Mouse (Mus musculus) Patski (cell line): ENCODE measurements around the gene Crnkl1. TPM values are rescaled to one million over a fixed set of nuclear protein-coding genes. Genes with fewer than 3 reads are reported as not detected.
A peak's percentile ranks its signal among the peaks of the same experiment; 100 is the strongest.

ENCODE experiments used
- ATAC-seq: fragments of 100-300 bp; one replicate; pipeline ENCODE4 v1.8.0; 2021
- CTCF ChIA-PET: fragments of 350-600 bp; sonication (Branson Sonifier 250); formaldehyde crosslinking; loops from one replicate; lab custom pipeline; 2022; ENCODE audit warnings: inconsistent platforms; lab: Charles Lee
- POLR2A ChIA-PET: fragments of 350-600 bp; sonication (Branson Sonifier 250); formaldehyde crosslinking; loops from one replicate; lab custom pipeline; 2022; ENCODE audit warnings: antibody characterized with exemption, inconsistent platforms; lab: Charles Lee
- DNase-seq: peaks from one replicate; pipeline ENCODE4 v3.0.0-alpha.2; 2011; ENCODE audit warnings: low read depth, low spot score
- H3K27me3 ChIP-seq: fragments of 371-371 bp; one replicate; pipeline ENCODE4 v1.5.1; 2021
- CTCF ChIP-seq: fragments of 100-300 bp; IDR thresholded peaks from one replicate; pipeline ENCODE4 v1.5.1; 2021
- in situ Hi-C: fragments of 300-500 bp; cut with MboI; formaldehyde crosslinking; loops from 3 replicates; pipeline ENCODE4 v1.11.1; 2018; ENCODE audit warnings: low pct_unique_long_range_greater_than_20kb, mixed read lengths
- polyA plus RNA-seq: library from polyadenylated mRNA; unstranded; gene quantifications from one replicate; pipeline ENCODE4 v1.2.3, GENCODE M21; 2021

Gene Crnkl1
- polyA plus RNA-seq, 1 experiment from 2014 or later, result 26.1 TPM

- no peak for DNase-seq
- H3K27me3 ChIP-seq, result no peaks in the 10 kb centered on the region
- no peak for ATAC-seq
- CTCF ChIA-PET, result interaction anchor here (0.7 to 1.6 kb wide), 7 partner anchors 9 to 516 kb away, joined by 3 to 6 read pairs (median 3); no protein-coding TSS in a partner anchor
- in situ Hi-C loops, result loop anchor here (10.0 kb wide), 2 partner anchors 257 to 427 kb away; no protein-coding TSS in a partner anchor
- TF ChIP-seq CTCF, result no peak
- POLR2A ChIA-PET, result no interaction called here
Observed at GRCm38 (mm10) chr2:145958097-145958496, 23.3 kb upstream of the Crnkl1 start.

GRCm38 (mm10) chr2:145957450-145957849 lies 22.6 kb upstream of the Crnkl1 start:
- peak; percentile 62 for TF ChIP-seq CTCF
- ATAC-seq, result peak; percentile 71
- in situ Hi-C loops, result loop anchor here (10.0 kb wide), 2 partner anchors 257 to 427 kb away; no protein-coding TSS in a partner anchor

DNA sequence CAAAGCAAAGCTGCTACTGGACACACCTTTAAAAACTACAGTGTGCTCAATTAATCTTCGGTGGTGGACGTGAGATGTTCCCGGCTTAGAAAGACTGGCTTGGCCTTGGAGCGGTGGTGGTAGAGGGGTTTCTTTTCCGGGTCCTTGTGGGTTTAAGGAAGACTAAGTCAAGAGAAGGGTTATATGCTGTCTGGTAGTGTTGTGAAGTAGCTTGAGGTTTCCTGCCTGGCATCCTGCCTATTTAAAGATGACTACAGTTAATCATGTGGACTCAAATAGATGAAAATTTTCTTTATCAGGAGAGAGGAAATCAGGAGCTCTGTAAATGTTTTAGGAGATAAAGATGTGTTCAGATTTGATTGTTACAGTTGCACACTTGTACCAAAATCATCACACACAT lies 21.5 kb upstream of the Crnkl1 start:
- in situ Hi-C loops, result loop anchor here (10.0 kb wide), 2 partner anchors 258 to 428 kb away; no protein-coding TSS in a partner anchor
- CTCF ChIA-PET, result interaction anchor here (1.0 to 1.5 kb wide), 2 partner anchors 9 to 459 kb away, joined by 3 to 7 read pairs; no protein-coding TSS in a partner anchor

More at GRCm38 (mm10) chr2:145957450-145957849, 22.6 kb upstream of the Crnkl1 start:
- CTCF ChIA-PET, result interaction anchor here (0.7 to 1.6 kb wide), 8 partner anchors 9 to 517 kb away, joined by 3 to 7 read pairs (median 3); no protein-coding TSS in a partner anchor
- POLR2A ChIA-PET, result no interaction called here
- no peak for DNase-seq
- H3K27me3 ChIP-seq, result no peaks in the 10 kb centered on the region

GRCm38 (mm10) chr2:145955844-145956243 lies 21.0 kb upstream of the Crnkl1 start:
- ATAC-seq (no peak), DNase-seq (no peak)
- ChIA-PET CTCF (interaction anchor here (1.5 kb wide), 1 partner anchor 459 kb away, joined by 7 read pairs; no protein-coding TSS in a partner anchor), POLR2A (no interaction called here)
- TF ChIP-seq CTCF, result no peak
- in situ Hi-C loops, result loop anchor here (10.0 kb wide), 2 partner anchors 259 to 429 kb away; no protein-coding TSS in a partner anchor
- H3K27me3 ChIP-seq, result no peaks in the 10 kb centered on the region

More for the DNA sequence above, 21.5 kb upstream of the Crnkl1 start:
- no peak for DNase-seq
- POLR2A ChIA-PET, result no interaction called here
- TF ChIP-seq CTCF, result no peak
- no peak for ATAC-seq
- no peaks in the 10 kb centered on the region for H3K27me3 ChIP-seq

DNA sequence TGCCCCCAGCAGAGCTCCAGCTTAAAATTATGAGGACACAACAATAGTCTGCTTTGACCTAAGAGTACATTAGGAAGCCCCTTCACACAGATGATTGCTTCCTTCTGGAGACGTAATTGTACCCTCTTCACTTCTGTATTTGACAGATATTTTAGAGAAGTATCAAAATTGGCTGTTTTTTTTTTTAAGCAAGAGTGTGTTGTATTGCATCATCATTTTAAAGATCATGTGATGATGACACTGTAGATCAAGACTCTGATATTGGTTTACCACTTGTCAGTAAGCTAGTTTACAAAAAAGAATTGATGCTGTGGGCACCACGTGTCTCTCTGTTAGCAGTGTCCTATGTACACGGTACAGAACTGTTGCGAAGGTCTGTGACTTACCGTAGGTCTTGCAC lies 17.9 kb upstream of the Crnkl1 start:
- H3K27me3 ChIP-seq, result no peaks in the 10 kb centered on the region
- ATAC-seq (no peak), DNase-seq (no peak)
- in situ Hi-C loops, result loop anchor here (5.0 to 10.0 kb wide), 3 partner anchors 262 to 465 kb away; no protein-coding TSS in a partner anchor
- CTCF ChIA-PET, result interaction anchor here (2.4 kb wide), 1 partner anchor 462 kb away, joined by 5 read pairs; no protein-coding TSS in a partner anchor
- POLR2A ChIA-PET, result no interaction called here
- no peak for TF ChIP-seq CTCF

DNA sequence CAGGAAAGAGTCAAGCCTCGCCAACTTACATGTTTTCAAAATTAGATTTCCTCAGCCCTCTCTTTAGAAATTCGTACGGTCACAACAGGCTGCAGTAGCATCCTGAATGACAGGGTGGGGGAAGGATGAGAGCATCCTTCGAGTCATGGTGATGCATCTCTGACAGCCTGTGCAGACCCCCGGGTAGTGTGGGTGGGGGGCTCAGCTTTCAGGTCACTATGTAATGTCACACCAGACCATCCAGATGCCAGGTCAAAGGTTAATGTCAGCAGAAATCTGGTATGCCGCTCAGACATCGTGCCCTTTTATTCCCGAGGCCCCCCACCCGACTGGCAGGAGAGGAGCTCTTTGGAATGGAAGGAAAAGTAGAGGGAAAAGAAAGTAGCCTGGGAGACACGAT lies 15.4 kb upstream of the Crnkl1 start:
- no peak for DNase-seq
- in situ Hi-C loops, result loop anchor here (5.0 to 10.0 kb wide), 3 partner anchors 265 to 467 kb away; no protein-coding TSS in a partner anchor
- ChIA-PET POLR2A (interaction anchor here (0.6 kb wide), 1 partner anchor 46 kb away, joined by 7 read pairs; no protein-coding TSS in a partner anchor), CTCF (no interaction called here)
- no peak for ATAC-seq
- H3K27me3 ChIP-seq, result no peaks in the 10 kb centered on the region
- TF ChIP-seq CTCF, result no peak

DNA sequence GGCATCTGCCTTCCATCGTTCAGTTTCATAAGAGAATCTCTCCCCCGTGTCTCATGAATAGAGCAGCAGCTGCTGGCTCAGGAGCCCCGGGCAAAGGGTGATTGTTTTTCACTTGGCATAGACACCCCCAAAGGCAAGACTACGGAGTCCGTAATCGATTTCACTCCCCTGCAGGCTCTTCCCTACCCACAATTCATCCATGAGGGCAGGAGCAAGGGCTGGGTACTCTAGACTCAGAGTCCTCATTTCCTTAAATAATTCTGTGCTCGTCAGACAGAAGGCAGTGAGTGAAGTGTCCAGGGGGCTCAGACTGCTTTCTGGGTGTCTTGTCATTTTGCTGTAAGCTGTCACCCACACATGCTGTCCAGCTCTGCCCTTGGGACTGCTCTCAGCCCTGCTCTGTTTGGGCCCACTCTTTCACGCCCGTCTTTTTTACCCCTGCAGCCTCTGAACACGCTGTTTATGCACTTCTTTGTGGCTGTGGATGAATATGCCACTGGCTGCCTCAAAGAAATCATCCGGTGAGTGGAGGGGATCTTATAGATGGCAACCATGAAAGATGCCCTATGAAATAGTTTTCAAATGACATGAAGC lies 14.8 kb upstream of the Crnkl1 start:
- DNase-seq (no peak), ATAC-seq (no peak)
- TF ChIP-seq CTCF, result no peak
- no peaks in the 10 kb centered on the region for H3K27me3 ChIP-seq
- ChIA-PET POLR2A (no interaction called here), CTCF (interaction anchor here (1.0 to 1.5 kb wide), 3 partner anchors 8 to 267 kb away, joined by 3 to 6 read pairs (median 5); no protein-coding TSS in a partner anchor)
- in situ Hi-C loops, result loop anchor here (5.0 to 10.0 kb wide), 3 partner anchors 265 to 468 kb away; no protein-coding TSS in a partner anchor

DNA sequence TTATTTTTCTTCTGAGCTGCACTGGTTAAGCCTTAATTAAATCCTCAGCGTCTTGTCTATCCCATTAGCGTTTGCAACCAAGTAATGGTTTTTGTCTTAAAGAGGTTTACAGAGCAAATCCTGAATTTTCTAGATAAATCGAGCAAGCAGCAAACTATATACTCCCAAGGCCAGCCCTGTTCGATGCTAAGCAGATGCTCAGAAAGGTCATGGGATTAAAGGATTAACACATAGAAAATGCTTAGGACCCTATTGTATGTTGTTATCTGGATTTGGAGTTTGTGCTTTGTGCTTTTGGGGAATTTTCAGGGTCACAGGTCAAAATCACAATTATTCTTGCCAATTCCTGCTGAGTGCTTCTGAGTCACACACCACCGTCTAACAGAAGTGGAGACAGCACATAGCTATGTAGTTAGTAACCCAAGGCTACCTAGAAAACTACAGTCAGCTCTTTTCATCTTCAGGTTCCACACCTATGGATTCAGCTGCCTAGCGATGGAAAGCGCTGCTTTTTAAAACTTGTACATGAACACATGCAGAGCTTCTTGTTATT lies 13.7 kb upstream of the Crnkl1 start:
- POLR2A ChIA-PET, result no interaction called here
- ATAC-seq, result peak; percentile 87
- in situ Hi-C loops, result no loop called here
- peak; percentile 64 for DNase-seq
- no peak for TF ChIP-seq CTCF
- CTCF ChIA-PET, result interaction anchor here (1.0 to 1.5 kb wide), 4 partner anchors 9 to 469 kb away, joined by 3 to 6 read pairs (median 4); no protein-coding TSS in a partner anchor
- no peaks in the 10 kb centered on the region for H3K27me3 ChIP-seq

GRCm38 (mm10) chr2:145944286-145944685 lies 9.5 kb upstream of the Crnkl1 start:
- in situ Hi-C loops, result no loop called here
- ChIA-PET CTCF (no interaction called here), POLR2A (no interaction called here)
- no peak for TF ChIP-seq CTCF
- H3K27me3 ChIP-seq, result peaks cover 5% of the 10 kb centered on the region
- DNase-seq (no peak), ATAC-seq (no peak)

- DNase-seq, result no peak
- ChIA-PET CTCF (no interaction called here), POLR2A (no interaction called here)
- H3K27me3 ChIP-seq, result peaks cover 17% of the 10 kb centered on the region
- in situ Hi-C loops, result no loop called here
- ATAC-seq, result no peak
- TF ChIP-seq CTCF, result no peak
Observed at GRCm38 (mm10) chr2:145941403-145941802, 6.6 kb upstream of the Crnkl1 start.
